Mouse (Mus musculus): Measurements from ENCODE around the gene Tecpr1. TPM values are rescaled to one million over a fixed set of nuclear protein-coding genes. Genes with fewer than 3 reads are reported as not detected.

The Tecpr1 gene
- polyA plus RNA-seq, 1 experiment from 2014 or later = 13.2 TPM

Other genes with a start within 250 kb of the Tecpr1 start
- 67.2 and 72.1 TPM in 2 replicates for gene Ccz1, start 208.7 kb downstream of the Tecpr1 start, polyA plus RNA-seq (2014; fragmentation: Nextera tagmentation; extraction: Ambion mirVana)
- not detected in 2 replicates for gene Ocm, start 196.9 kb downstream of the Tecpr1 start, polyA plus RNA-seq (2014; fragmentation: Nextera tagmentation; extraction: Ambion mirVana)
- 5.1 and 5.2 TPM in 2 replicates for gene Lmtk2, start 123.2 kb downstream of the Tecpr1 start, polyA plus RNA-seq (2014; fragmentation: Nextera tagmentation; extraction: Ambion mirVana)
- gene Bhlha15, start 33.3 kb downstream of the Tecpr1 start, polyA plus RNA-seq (2014; fragmentation: Nextera tagmentation; extraction: Ambion mirVana) = 0.63 and 0.79 TPM in 2 replicates
- 108 and 110 TPM in 2 replicates for gene Bri3, start 20.8 kb upstream of the Tecpr1 start, polyA plus RNA-seq (2014; fragmentation: Nextera tagmentation; extraction: Ambion mirVana)
- gene Baiap2l1, start 134.5 kb upstream of the Tecpr1 start, polyA plus RNA-seq (2014; fragmentation: Nextera tagmentation; extraction: Ambion mirVana) = 7.8 and 8.5 TPM in 2 replicates

Data from heart, embryonic 11.5 days (tissue).